Mouse (Mus musculus) embryonic facial prominence, embryonic 10.5 days (tissue): Measurements from ENCODE around the gene Tbc1d22a. TPM values are rescaled to one million over a fixed set of nuclear protein-coding genes. Genes with fewer than 3 reads are reported as not detected.

Experiments used
- DNase-seq: peaks from one replicate; pipeline ENCODE4 v3.0.0-alpha.2; 2017; ENCODE audit warnings: low spot score
- H3K27ac ChIP-seq: fragments of 300-500 bp; sonication (generic); replicated peaks from 2 replicates; pipeline ENCODE4 v1.5.1; 2016; ENCODE audit warnings: mild to moderate bottlenecking
- H3K27me3 ChIP-seq: fragments of 300-500 bp; sonication (generic); replicated peaks from 2 replicates; pipeline ENCODE4 v1.6.1; 2016; ENCODE audit warnings: low read depth, mild to moderate bottlenecking; ENCODE audit not compliant: poor library complexity, severe bottlenecking
- H3K36me3 ChIP-seq: fragments of 300-500 bp; sonication (generic); replicated peaks from 2 replicates; pipeline ENCODE4 v1.6.1; 2016; ENCODE audit warnings: mild to moderate bottlenecking, moderate library complexity
- H3K4me1 ChIP-seq: fragments of 300-500 bp; sonication (generic); 2 replicates; pipeline ENCODE4 v1.6.1; 2016
- H3K4me3 ChIP-seq: fragments of 300-500 bp; sonication (generic); 2 replicates; pipeline ENCODE4 v1.5.1; 2016; ENCODE audit warnings: mild to moderate bottlenecking, moderate library complexity
- H3K9me3 ChIP-seq: fragments of 300-500 bp; sonication (generic); 2 replicates; pipeline ENCODE4 v1.6.1; 2016; ENCODE audit warnings: mild to moderate bottlenecking
- WGBS: fragments of 180-500 bp; shearing (Covaris S2); methylation state at CpG from one replicate; pipeline ENCODE4 v1.1.7; 2016; 5-methylcytosine and 5-hydroxymethylcytosine counted together
- polyA plus RNA-seq: library from polyadenylated mRNA; unstranded; fragments of >200 nt; fragmentation: Nextera tagmentation; extraction: Ambion mirVana; gene quantifications from 2 replicates; pipeline ENCODE4 v1.2.1, GENCODE M21; 2016

Gene Tbc1d22a
- polyA plus RNA-seq, 1 experiment from 2014 or later: 11.2 TPM

GRCm38 (mm10) chr15:86366726-86367125 is 152.5 kb downstream of the Tbc1d22a start:
- no peaks in the 10 kb centered on the region for H3K27me3 ChIP-seq
- DNase-seq: no peak
- H3K4me1 ChIP-seq: peaks cover 6% of the 10 kb centered on the region
- H3K4me3 ChIP-seq: no peak overlapping the region
- 84% methylated on average over 4 of the region's 4 CpGs for WGBS
- H3K27ac ChIP-seq: no peak overlapping the region
- no peaks in the 10 kb centered on the region for H3K36me3 ChIP-seq
- no peaks in the 10 kb centered on the region for H3K9me3 ChIP-seq

GRCm38 (mm10) chr15:86367247-86367646 is 153.0 kb downstream of the Tbc1d22a start:
- no peak overlapping the region for H3K27ac ChIP-seq
- H3K27me3 ChIP-seq: no peaks in the 10 kb centered on the region
- H3K4me3 ChIP-seq: no peak overlapping the region
- no peak for DNase-seq
- no peaks in the 10 kb centered on the region for H3K36me3 ChIP-seq
- peaks cover 6% of the 10 kb centered on the region for H3K4me1 ChIP-seq
- 89% methylated on average over 8 of the region's 8 CpGs for WGBS
- H3K9me3 ChIP-seq: no peaks in the 10 kb centered on the region

- H3K9me3 ChIP-seq: no peaks in the 10 kb centered on the region
- no peak for DNase-seq
- no peak overlapping the region for H3K27ac ChIP-seq
- H3K4me1 ChIP-seq: no peaks in the 10 kb centered on the region
- H3K36me3 ChIP-seq: no peaks in the 10 kb centered on the region
- H3K27me3 ChIP-seq: no peaks in the 10 kb centered on the region
- H3K4me3 ChIP-seq: no peak overlapping the region
- WGBS: 84% methylated on average over 3 of the region's 3 CpGs
Measured at GRCm38 (mm10) chr15:86370846-86371245, 156.6 kb downstream of the Tbc1d22a start.

DNA sequence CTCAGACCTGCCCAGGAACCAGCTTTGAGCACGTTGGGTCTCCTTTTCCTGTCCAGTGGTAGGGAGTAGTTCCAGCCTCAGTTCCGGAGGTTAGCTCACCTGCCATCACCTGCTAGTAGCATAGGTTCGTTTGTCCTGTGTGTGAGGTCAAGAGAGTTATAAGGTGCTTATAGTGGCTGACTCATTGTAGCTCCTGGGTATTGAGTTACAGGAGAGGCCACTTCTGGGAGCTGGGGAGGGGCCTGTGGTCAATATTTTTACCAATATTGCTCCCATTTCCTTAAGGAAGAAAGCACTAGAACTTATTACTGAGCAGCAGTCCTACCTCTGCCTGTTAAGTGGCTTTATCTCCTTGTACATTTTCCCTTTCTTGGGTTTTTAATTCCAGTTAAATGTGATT is 161.0 kb downstream of the Tbc1d22a start:
- Histone ChIP-seq H3K36me3 (no peaks in the 10 kb centered on the region), H3K27ac (no peak overlapping the region), H3K9me3 (no peaks in the 10 kb centered on the region), H3K4me3 (no peak overlapping the region), H3K4me1 (no peaks in the 10 kb centered on the region), H3K27me3 (no peaks in the 10 kb centered on the region)
- DNase-seq: no peak
- WGBS: 79% methylated on average over 3 of the region's 3 CpGs

GRCm38 (mm10) chr15:86375860-86376394 is 161.7 kb downstream of the Tbc1d22a start:
- no peak for DNase-seq
- Histone ChIP-seq H3K27me3 (no peaks in the 10 kb centered on the region), H3K9me3 (no peaks in the 10 kb centered on the region), H3K36me3 (no peaks in the 10 kb centered on the region), H3K4me1 (no peaks in the 10 kb centered on the region), H3K4me3 (no peak overlapping the region), H3K27ac (no peak overlapping the region)
- 88% methylated on average over 6 of the region's 6 CpGs for WGBS

DNA sequence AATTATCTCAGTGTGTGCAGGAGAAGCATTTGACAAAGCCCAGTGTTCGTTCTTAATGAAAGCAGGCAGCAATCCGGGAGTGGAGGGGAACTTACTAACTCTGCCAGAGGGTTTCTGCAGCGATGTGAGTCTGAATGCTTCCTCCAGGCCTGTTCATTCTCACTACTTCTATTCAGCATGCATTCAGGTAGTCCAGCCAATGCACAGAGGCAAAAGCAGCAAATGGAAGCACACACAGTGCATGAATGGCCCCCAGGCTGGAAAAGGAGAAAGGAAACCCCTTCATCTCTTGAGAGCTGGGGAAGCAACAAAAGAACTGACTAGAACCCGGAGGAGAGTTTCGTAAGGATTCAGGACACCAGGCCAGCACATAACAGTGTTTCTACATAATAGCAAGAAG is 169.0 kb downstream of the Tbc1d22a start:
- no peaks in the 10 kb centered on the region for H3K9me3 ChIP-seq
- DNase-seq: no peak
- H3K36me3 ChIP-seq: no peaks in the 10 kb centered on the region
- no peak overlapping the region for H3K27ac ChIP-seq
- no peaks in the 10 kb centered on the region for H3K27me3 ChIP-seq
- WGBS: 75% methylated on average over 5 of the region's 5 CpGs
- 0 out of 2 replicates have a peak, but pooled peaks cover 1% of the 10 kb centered on the region for H3K4me1 ChIP-seq
- H3K4me3 ChIP-seq: no peak overlapping the region

GRCm38 (mm10) chr15:86385436-86385835 is 171.2 kb downstream of the Tbc1d22a start:
- H3K27me3 ChIP-seq: no peaks in the 10 kb centered on the region
- H3K36me3 ChIP-seq: no peaks in the 10 kb centered on the region
- DNase-seq: no peak
- H3K9me3 ChIP-seq: no peaks in the 10 kb centered on the region
- no peak overlapping the region for H3K27ac ChIP-seq
- no peak overlapping the region for H3K4me3 ChIP-seq
- 57% methylated on average over 2 of the region's 2 CpGs for WGBS
- 0 out of 2 replicates have a peak, but pooled peaks cover 6% of the 10 kb centered on the region for H3K4me1 ChIP-seq

- WGBS: 85% methylated on average over 8 of the region's 8 CpGs
- H3K27me3 ChIP-seq: no peaks in the 10 kb centered on the region
- no peaks in the 10 kb centered on the region for H3K9me3 ChIP-seq
- H3K27ac ChIP-seq: no peak overlapping the region
- 0 out of 2 replicates have a peak, but pooled peaks cover 6% of the 10 kb centered on the region for H3K4me1 ChIP-seq
- DNase-seq: no peak
- no peak overlapping the region for H3K4me3 ChIP-seq
- H3K36me3 ChIP-seq: no peaks in the 10 kb centered on the region
Measured at GRCm38 (mm10) chr15:86386325-86386724, 172.1 kb downstream of the Tbc1d22a start.

DNA sequence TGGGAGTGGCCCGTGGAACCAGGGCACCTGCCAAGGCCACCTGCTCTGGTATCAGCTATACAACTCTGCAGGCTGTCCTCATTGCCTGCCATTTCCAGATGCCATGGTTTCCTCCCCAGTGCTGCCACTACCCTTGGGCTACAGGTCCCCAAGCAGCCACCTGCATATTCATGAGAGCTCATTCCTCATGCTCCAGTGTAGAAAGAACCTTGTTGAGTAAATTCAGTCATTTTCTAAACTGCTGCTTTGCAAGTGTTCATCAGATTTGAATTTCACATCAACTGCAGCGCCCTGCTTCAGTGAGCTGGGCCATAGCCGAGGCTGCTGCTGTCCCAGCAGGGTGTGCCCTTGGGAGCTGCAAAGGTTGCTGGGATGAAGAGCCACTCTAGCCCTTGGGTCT is 174.3 kb downstream of the Tbc1d22a start:
- Histone ChIP-seq H3K4me1 (0 out of 2 replicates have a peak, but pooled peaks cover 6% of the 10 kb centered on the region), H3K36me3 (no peaks in the 10 kb centered on the region), H3K9me3 (no peaks in the 10 kb centered on the region), H3K27ac (no peak overlapping the region), H3K27me3 (no peaks in the 10 kb centered on the region), H3K4me3 (no peak overlapping the region)
- 78% methylated on average over 3 of the region's 3 CpGs for WGBS
- no peak for DNase-seq

GRCm38 (mm10) chr15:86404866-86405265 is 190.6 kb downstream of the Tbc1d22a start:
- H3K27ac ChIP-seq: no peak overlapping the region
- H3K36me3 ChIP-seq: no peaks in the 10 kb centered on the region
- no peak for DNase-seq
- peaks cover 8% of the 10 kb centered on the region; the same call in 1 of the 2 replicates for H3K4me1 ChIP-seq
- H3K4me3 ChIP-seq: no peak overlapping the region
- H3K9me3 ChIP-seq: no peaks in the 10 kb centered on the region
- WGBS: 80% methylated on average over 5 of the region's 5 CpGs
- no peaks in the 10 kb centered on the region for H3K27me3 ChIP-seq

DNA sequence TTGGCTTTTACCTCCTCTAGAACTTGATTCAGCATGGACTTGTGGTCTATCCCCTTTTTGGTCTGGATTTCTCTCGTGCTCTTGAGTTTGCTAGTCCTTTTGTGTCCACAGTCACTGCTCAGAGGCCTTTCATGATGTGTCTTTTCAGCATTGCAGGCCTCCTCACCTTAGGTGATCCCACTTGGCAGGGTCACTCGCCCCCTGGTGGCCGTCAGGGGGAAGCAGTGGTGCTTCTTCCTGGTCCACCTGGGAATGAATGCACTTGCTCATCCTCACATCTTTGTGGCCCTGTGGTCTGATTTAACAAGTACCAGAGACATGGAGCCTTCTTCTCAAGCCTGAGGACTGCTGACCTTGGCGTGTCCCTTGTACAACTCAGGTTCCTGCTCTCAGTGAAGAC is 191.3 kb downstream of the Tbc1d22a start:
- H3K27ac ChIP-seq: no peak overlapping the region
- peaks cover 7% of the 10 kb centered on the region; the same call in 1 of the 2 replicates for H3K4me1 ChIP-seq
- DNase-seq: peak; percentile 70
- WGBS: 19% methylated on average over 4 of the region's 4 CpGs
- H3K27me3 ChIP-seq: no peaks in the 10 kb centered on the region
- no peak overlapping the region for H3K4me3 ChIP-seq
- no peaks in the 10 kb centered on the region for H3K36me3 ChIP-seq
- no peaks in the 10 kb centered on the region for H3K9me3 ChIP-seq

- Histone ChIP-seq H3K27me3 (no peaks in the 10 kb centered on the region), H3K4me1 (peaks cover 6% of the 10 kb centered on the region; the same call in 1 of the 2 replicates), H3K36me3 (no peaks in the 10 kb centered on the region), H3K4me3 (no peak overlapping the region), H3K9me3 (no peaks in the 10 kb centered on the region), H3K27ac (no peak overlapping the region)
- 71% methylated on average over 5 of the region's 5 CpGs for WGBS
- peak; percentile 15 for DNase-seq
Measured at GRCm38 (mm10) chr15:86409352-86409751, 195.1 kb downstream of the Tbc1d22a start.

- Histone ChIP-seq H3K36me3 (no peaks in the 10 kb centered on the region), H3K27ac (no peak overlapping the region), H3K9me3 (no peaks in the 10 kb centered on the region), H3K4me1 (peaks cover 8% of the 10 kb centered on the region; the same call in 1 of the 2 replicates), H3K27me3 (0 out of 2 replicates have a peak, but pooled peaks cover 3% of the 10 kb centered on the region), H3K4me3 (no peak overlapping the region)
- DNase-seq: no peak
- 75% methylated on average over 5 of the region's 5 CpGs for WGBS
Measured at GRCm38 (mm10) chr15:86411532-86412080, 197.3 kb downstream of the Tbc1d22a start.
